Mouse (Mus musculus) activated CD4-positive, CD25-positive, alpha-beta regulatory T cell, adult 4 months (primary cell): ENCODE results near the gene Elp4. TPM values are rescaled to one million over a fixed set of nuclear protein-coding genes. Genes with fewer than 3 reads are reported as not detected.

ENCODE experiments used
- polyA plus RNA-seq, 2 experiments: library from polyadenylated mRNA; unstranded; fragments of 100-300 nt; shearing (Covaris generic); gene quantifications; one replicate each; pipeline ENCODE4 v1.2.1; 2017

Elp4 gene
- polyA plus RNA-seq, 2 experiments from 2014 or later = 10.4 to 12.7 TPM

Other genes with a start within 250 kb of the Elp4 start
- gene Pax6, start 235.7 kb downstream of the Elp4 start, polyA plus RNA-seq = under 1 TPM in 1 of 2 experiments, not detected in 1; 0.30 TPM
- 10 to 100 TPM; 55.0 to 56.4 TPM for gene Immp1l, start 74 bp upstream of the Elp4 start, polyA plus RNA-seq
- gene Dnajc24, start 99.0 kb upstream of the Elp4 start, polyA plus RNA-seq = 10 to 100 TPM; 36.9 to 48.5 TPM